Mouse (Mus musculus): ENCODE measurements around the gene Masp1.

- TF ChIP-seq CTCF (IDR thresholded peaks at IDR 0.05; ENCODE audit: low read depth) (no peak), EP300 (IDR thresholded peaks at IDR 0.05; ENCODE audit: low read depth) (no peak)
These were observed 37.3 kb downstream of the Masp1 start for GRCm38 (mm10) chr16:23483292-23483691.
